Mouse (Mus musculus): ENCODE data around the gene Nt5m. TPM values are rescaled to one million over a fixed set of nuclear protein-coding genes. Genes with fewer than 3 reads are reported as not detected.

Gene Nt5m
- polyA plus RNA-seq, 1 experiment: 30.8 TPM

- TF ChIP-seq POLR2AphosphoS2 (IDR thresholded peaks at IDR 0.05; ENCODE audit: insufficient read length, low read depth) (peak; percentile 98), REST (IDR thresholded peaks at IDR 0.05; ENCODE audit: insufficient read depth, insufficient read length) (no peak), MAX (IDR thresholded peaks at IDR 0.05; ENCODE audit: low read depth) (no peak), TCF3 (IDR thresholded peaks at IDR 0.05; ENCODE audit: insufficient read length, low read depth) (no peak), CEBPB (IDR thresholded peaks at IDR 0.05; ENCODE audit: insufficient read depth, poor library complexity, severe bottlenecking) (no peak), MYOD1 (IDR thresholded peaks at IDR 0.05; ENCODE audit: control insufficient read depth in 1 of 3, insufficient read length in 2 of 3, low read depth in 2 of 3) (peak in 1 of 3 experiments; percentile 50), USF1 (IDR thresholded peaks at IDR 0.05; ENCODE audit: low read depth) (peak; percentile 41), POLR2A (IDR thresholded peaks at IDR 0.05; ENCODE audit: insufficient read length, low read depth) (peak; percentile 99), SRF (IDR thresholded peaks at IDR 0.05; ENCODE audit: control insufficient read depth, insufficient read length, low read depth) (no peak), E2F4 (IDR thresholded peaks at IDR 0.05; ENCODE audit: insufficient read depth) (no peak), MYOG (IDR thresholded peaks at IDR 0.05; ENCODE audit: control insufficient read depth in 1 of 3, insufficient read depth in 1 of 3, insufficient read length in 2 of 3, low read depth in 2 of 3) (peak in 2 of 3 experiments; percentile 41 to 62), TCF12 (IDR thresholded peaks at IDR 0.05; ENCODE audit: insufficient read depth, poor library complexity, severe bottlenecking) (no peak)
These were observed 29.4 kb upstream of the Nt5m start, which contains the start of gene Flcn for GRCm38 (mm10) chr11:59809670-59810474. Flcn (minus strand) TSS chr11:59810016.

DNA sequence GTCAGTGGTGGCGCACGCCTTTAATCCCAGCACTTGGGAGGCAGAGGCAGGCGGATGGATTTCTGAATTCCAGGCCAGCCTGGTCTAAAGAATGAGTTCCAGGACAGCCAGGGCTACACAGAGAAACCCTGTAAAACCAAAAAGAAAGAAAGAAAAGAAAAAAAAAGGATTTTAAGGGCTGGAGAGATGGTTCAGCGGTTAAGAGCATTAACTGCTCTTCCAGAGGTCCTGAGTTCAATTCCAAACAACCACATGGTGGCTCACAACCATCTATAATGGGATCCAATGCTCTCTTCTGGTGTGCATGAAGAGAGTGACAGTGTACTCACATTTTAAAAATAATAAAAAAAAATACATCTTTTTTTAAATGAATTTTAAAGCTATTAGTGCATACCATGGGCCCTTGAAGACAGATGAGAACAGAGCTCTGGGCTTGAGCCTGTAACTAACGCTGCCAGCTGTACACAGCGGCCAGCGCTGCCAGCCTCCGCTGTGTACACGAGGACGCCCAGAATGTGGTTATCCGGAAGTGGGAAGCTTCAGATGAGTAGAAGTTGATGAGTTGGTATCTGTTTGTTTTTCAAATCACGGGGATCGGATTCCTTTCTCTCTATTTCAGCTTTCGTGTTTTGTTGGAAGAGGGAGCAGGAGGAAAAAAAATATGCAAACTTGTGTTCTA is 28.6 kb upstream of the Nt5m start:
- Histone ChIP-seq H3K4me3 (peak overlapping the region; percentile 99), H3K36me3 (ENCODE audit: control insufficient read depth, insufficient read depth) (no peaks in the 10 kb centered on the region), H3K27me3 (ENCODE audit: control insufficient read depth, insufficient read depth, insufficient read length) (no peaks in the 10 kb centered on the region), H3K79me2 (ENCODE audit: control insufficient read depth, insufficient read depth) (peaks cover 25% of the 10 kb centered on the region), H3ac (ENCODE audit: control insufficient read depth, insufficient read length) (peak overlapping the region; percentile 76), H3K4me2 (ENCODE audit: low read depth) (peak overlapping the region; percentile 99)
- TF ChIP-seq SRF (IDR thresholded peaks at IDR 0.05; ENCODE audit: control insufficient read depth, insufficient read length, low read depth) (no peak), MYOD1 (IDR thresholded peaks at IDR 0.05; ENCODE audit: control insufficient read depth in 1 of 3, insufficient read length in 2 of 3, low read depth in 2 of 3) (no peak), MYOG (IDR thresholded peaks at IDR 0.05; ENCODE audit: control insufficient read depth in 1 of 3, insufficient read depth in 1 of 3, insufficient read length in 2 of 3, low read depth in 2 of 3) (no peak), TCF3 (IDR thresholded peaks at IDR 0.05; ENCODE audit: insufficient read length, low read depth) (no peak), TCF12 (IDR thresholded peaks at IDR 0.05; ENCODE audit: insufficient read depth, poor library complexity, severe bottlenecking) (no peak), POLR2A (IDR thresholded peaks at IDR 0.05; ENCODE audit: insufficient read length, low read depth) (no peak), USF1 (IDR thresholded peaks at IDR 0.05; ENCODE audit: low read depth) (no peak), POLR2AphosphoS2 (IDR thresholded peaks at IDR 0.05; ENCODE audit: insufficient read length, low read depth) (no peak), E2F4 (IDR thresholded peaks at IDR 0.05; ENCODE audit: insufficient read depth) (no peak), REST (IDR thresholded peaks at IDR 0.05; ENCODE audit: insufficient read depth, insufficient read length) (no peak), MAX (IDR thresholded peaks at IDR 0.05; ENCODE audit: low read depth) (no peak), CEBPB (IDR thresholded peaks at IDR 0.05; ENCODE audit: insufficient read depth, poor library complexity, severe bottlenecking) (no peak)

More at GRCm38 (mm10) chr11:59809670-59810474, 29.4 kb upstream of the Nt5m start, which contains the start of gene Flcn:
- Histone ChIP-seq H3ac (ENCODE audit: control insufficient read depth, insufficient read length) (peak within 1 kb of the TSS; percentile 76), H3K4me2 (ENCODE audit: low read depth) (peak within 1 kb of the TSS; percentile 99), H3K36me3 (ENCODE audit: control insufficient read depth, insufficient read depth) (no peaks in the 10 kb centered on the region), H3K79me2 (ENCODE audit: control insufficient read depth, insufficient read depth) (peaks cover 25% of the 10 kb centered on the region), H3K4me3 (peak within 1 kb of the TSS; percentile 99), H3K27me3 (ENCODE audit: control insufficient read depth, insufficient read depth, insufficient read length) (no peaks in the 10 kb centered on the region)

DNA sequence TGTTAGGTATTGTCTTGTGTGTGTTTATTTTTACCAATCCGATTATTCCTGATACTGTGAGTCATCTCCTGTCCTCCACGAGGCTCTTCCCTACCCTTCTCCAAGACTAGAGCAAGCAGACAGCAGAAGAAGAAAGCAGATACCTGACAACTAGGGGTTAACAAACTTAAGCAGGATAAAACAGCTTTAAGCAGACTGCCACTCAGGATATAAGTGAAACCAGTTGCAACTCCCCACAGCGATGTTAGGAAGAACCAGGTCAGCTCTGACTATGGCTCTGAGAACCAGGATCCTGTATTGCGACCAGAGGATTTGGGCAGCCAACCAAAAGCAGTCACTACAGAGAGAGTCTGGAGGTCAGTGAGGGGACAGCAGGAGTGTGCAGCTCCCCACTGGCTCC is 28.0 kb upstream of the Nt5m start:
- Histone ChIP-seq H3K4me2 (ENCODE audit: low read depth) (peak overlapping the region; percentile 99), H3K4me3 (peak overlapping the region; percentile 99), H3ac (ENCODE audit: control insufficient read depth, insufficient read length) (no peak overlapping the region), H3K36me3 (ENCODE audit: control insufficient read depth, insufficient read depth) (no peaks in the 10 kb centered on the region), H3K27me3 (ENCODE audit: control insufficient read depth, insufficient read depth, insufficient read length) (no peaks in the 10 kb centered on the region), H3K79me2 (ENCODE audit: control insufficient read depth, insufficient read depth) (peaks cover 25% of the 10 kb centered on the region)
- TF ChIP-seq SRF (IDR thresholded peaks at IDR 0.05; ENCODE audit: control insufficient read depth, insufficient read length, low read depth) (no peak), REST (IDR thresholded peaks at IDR 0.05; ENCODE audit: insufficient read depth, insufficient read length) (no peak), MYOD1 (IDR thresholded peaks at IDR 0.05; ENCODE audit: control insufficient read depth in 1 of 3, insufficient read length in 2 of 3, low read depth in 2 of 3) (no peak), POLR2A (IDR thresholded peaks at IDR 0.05; ENCODE audit: insufficient read length, low read depth) (no peak), TCF12 (IDR thresholded peaks at IDR 0.05; ENCODE audit: insufficient read depth, poor library complexity, severe bottlenecking) (no peak)

DNA sequence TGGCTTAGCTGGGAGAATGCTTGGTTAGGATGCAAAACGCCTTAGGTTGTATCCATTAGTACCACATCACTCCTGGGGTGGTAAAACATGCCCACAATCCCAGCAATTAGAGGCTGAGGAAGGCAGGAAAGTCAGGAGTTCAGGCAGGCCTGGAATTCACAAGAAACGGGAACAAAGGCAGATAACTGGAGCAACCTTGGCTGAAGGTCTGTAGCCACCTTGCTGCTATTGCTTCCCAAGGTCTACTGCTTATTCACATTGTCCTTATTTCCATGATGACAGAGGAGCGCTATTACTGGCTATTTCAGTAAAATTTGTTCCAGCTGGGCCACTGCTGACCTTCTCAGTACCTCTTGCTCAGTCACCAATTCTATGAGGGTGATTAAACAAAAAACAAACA is 26.0 kb upstream of the Nt5m start:
- H3K79me2 ChIP-seq (ENCODE audit: control insufficient read depth, insufficient read depth): peaks cover 12% of the 10 kb centered on the region

More for the DNA sequence above, 26.0 kb upstream of the Nt5m start:
- H3ac ChIP-seq (ENCODE audit: control insufficient read depth, insufficient read length): no peak overlapping the region
- H3K4me2 ChIP-seq (ENCODE audit: low read depth): no peak overlapping the region
- H3K27me3 ChIP-seq (ENCODE audit: control insufficient read depth, insufficient read depth, insufficient read length): no peaks in the 10 kb centered on the region
- TF ChIP-seq CEBPB (IDR thresholded peaks at IDR 0.05; ENCODE audit: insufficient read depth, poor library complexity, severe bottlenecking) (no peak), MYOD1 (IDR thresholded peaks at IDR 0.05; ENCODE audit: control insufficient read depth in 1 of 3, insufficient read length in 2 of 3, low read depth in 2 of 3) (no peak), POLR2AphosphoS2 (IDR thresholded peaks at IDR 0.05; ENCODE audit: insufficient read length, low read depth) (no peak), POLR2A (IDR thresholded peaks at IDR 0.05; ENCODE audit: insufficient read length, low read depth) (no peak), MYOG (IDR thresholded peaks at IDR 0.05; ENCODE audit: control insufficient read depth in 1 of 3, insufficient read depth in 1 of 3, insufficient read length in 2 of 3, low read depth in 2 of 3) (no peak), SRF (IDR thresholded peaks at IDR 0.05; ENCODE audit: control insufficient read depth, insufficient read length, low read depth) (no peak), TCF12 (IDR thresholded peaks at IDR 0.05; ENCODE audit: insufficient read depth, poor library complexity, severe bottlenecking) (no peak), MAX (IDR thresholded peaks at IDR 0.05; ENCODE audit: low read depth) (no peak), REST (IDR thresholded peaks at IDR 0.05; ENCODE audit: insufficient read depth, insufficient read length) (no peak), USF1 (IDR thresholded peaks at IDR 0.05; ENCODE audit: low read depth) (no peak), E2F4 (IDR thresholded peaks at IDR 0.05; ENCODE audit: insufficient read depth) (no peak), TCF3 (IDR thresholded peaks at IDR 0.05; ENCODE audit: insufficient read length, low read depth) (no peak)
- H3K4me3 ChIP-seq: no peak overlapping the region
- peaks cover 14% of the 10 kb centered on the region for H3K36me3 ChIP-seq (ENCODE audit: control insufficient read depth, insufficient read depth)
